Mouse (Mus musculus) cerebellum, adult 2 months (tissue): ENCODE measurements at regions not wholly inside any gene's neighbourhood (a gene's known extent, or its start where the extent isn't known, plus 50 kb on each side); places are given as distances from the start of the nearest gene placed in this dataset.

ENCODE experiments used
- CTCF ChIP-seq: fragments of 200-500 bp; IDR thresholded peaks from 2 replicates; pipeline ENCODE4 v1.5.1; 2011; ENCODE audit warnings: low read depth, mild to moderate bottlenecking, control low read depth, low read length, moderate library complexity, borderline replicate concordance; ENCODE audit not compliant: insufficient read depth
- POLR2A ChIP-seq: fragments of 200-500 bp; IDR thresholded peaks from 2 replicates; pipeline ENCODE4 v1.6.1; 2011; ENCODE audit warnings: low read length, control low read depth, borderline replicate concordance; ENCODE audit not compliant: insufficient read depth

GRCm38 (mm10) chr17:62202658-62203057 is 678.5 kb downstream of the Efna5 start:
- TF ChIP-seq CTCF (no peak), POLR2A (no peak)
